Mouse (Mus musculus) CD4-positive, CD25-positive, alpha-beta regulatory T cell, adult 9 weeks (primary cell): ENCODE results near the gene Wnt9a. TPM values are rescaled to one million over a fixed set of nuclear protein-coding genes. Genes with fewer than 3 reads are reported as not detected.

ENCODE experiments used
- polyA plus RNA-seq: library from polyadenylated mRNA; unstranded; fragments of 100-300 nt; shearing (Covaris generic); gene quantifications from one replicate; pipeline ENCODE4 v1.2.1, GENCODE M21; 2017

Wnt9a gene
- not detected for polyA plus RNA-seq

DNA sequence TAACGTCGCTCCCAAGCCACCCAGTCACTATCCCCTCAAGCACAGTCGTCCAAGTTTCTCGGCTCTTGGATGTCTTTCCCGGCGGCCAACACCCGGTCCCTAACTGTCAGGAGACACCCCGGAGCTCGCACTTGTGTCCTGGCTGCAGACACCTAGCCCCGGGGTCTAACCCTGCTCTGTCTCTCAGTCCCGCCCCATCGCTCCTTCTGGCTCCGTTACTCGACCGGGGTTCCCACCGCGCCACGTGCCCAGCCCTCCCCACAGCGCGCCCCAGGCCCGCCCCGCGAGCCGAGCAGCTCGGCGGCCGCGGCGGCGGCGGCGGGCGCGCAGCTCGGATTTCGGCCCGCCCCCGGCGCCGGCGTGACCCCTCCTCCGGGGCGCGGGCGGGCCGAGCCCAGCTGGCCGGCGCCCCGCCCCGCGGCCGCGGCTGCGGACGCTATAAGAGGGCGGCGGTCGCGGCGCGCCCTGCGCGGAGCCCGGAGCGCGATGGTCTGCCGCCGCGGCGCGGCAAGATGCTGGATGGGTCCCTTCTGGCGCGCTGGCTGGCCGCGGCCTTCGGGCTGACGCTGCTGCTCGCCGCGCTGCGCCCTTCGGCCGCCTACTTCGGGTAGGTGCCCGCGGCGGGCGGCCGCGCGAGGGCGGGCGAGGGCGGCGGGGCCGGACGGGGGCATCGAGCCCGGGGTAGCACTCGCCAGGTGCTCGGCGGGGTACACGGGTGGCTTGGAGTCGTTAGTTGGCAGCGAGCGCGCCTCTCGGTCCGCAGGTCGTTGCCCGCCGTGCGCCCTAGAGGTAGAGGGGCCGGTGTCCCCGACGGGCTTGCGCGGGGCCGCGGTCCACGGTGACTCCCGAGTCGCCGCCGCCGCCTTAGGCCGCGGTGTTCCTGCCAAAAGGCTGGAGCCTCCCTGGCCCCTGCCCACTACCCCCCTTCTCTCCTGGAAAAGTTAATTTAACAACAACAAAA lies at the start of gene Wnt9a:
Wnt9a (plus strand) TSS at position 468 of the 961 bp plus-strand sequence.

DNA sequence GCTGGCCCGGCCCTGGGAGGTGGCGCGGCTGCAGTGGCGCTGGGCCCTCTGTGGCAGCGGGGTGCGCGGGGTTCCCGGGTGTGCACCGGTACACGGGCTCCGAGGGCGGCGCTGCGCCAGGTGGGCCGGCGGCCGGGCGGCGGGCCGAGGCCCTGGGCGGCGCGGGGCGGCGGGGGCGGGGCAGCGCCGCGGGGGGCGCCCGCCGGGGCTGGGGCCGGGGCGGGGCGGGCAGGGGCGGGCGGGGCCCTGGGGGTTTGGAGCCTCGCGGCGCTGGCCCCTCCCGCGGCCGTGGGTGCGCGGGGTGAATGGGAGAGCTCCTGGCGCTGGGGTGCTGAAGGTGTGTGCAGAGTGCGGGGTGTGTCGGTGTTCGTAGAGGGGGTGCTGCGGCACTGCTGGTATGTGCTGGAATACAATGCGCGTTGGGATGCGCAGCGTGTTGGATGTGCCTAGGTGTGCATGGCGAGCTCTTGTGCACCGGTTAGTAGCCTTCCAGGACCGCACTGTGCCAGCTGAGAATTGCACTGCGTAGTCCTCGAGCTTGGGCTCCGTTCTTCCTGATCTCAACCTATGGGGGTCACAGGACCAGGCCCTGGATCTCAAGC lies 15.9 kb upstream of the Wnt9a start, which contains the start of gene Wnt3a:
Wnt3a (minus strand) TSS at position 51 of the 602 bp plus-strand sequence.

DNA sequence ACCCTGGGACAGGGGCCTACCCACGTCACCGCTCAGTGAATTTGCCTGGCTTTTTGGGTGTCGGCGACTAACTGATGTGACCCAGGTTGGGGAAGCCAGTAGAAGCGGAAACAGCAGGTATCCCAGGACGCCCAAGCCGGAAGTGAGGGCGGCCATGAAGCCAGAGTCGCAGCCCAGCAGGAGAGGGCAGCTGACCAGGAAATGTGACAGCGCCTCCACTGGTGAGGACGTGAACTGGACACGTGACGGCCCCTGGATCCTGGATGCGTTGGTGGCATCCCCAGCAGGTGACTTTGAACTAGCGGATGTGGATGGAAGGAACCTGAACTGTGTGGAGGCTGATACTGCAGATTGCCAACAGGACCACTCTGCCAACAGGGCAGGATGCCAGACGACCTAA lies 68.7 kb downstream of the Wnt9a start, which contains the start of gene Prss38:
Prss38 (minus strand) TSS at position 183 of the 400 bp plus-strand sequence.

Other genes with a start within 250 kb of the Wnt9a start
- not detected for gene Obscn, start 170.5 kb upstream of the Wnt9a start, polyA plus RNA-seq
- 0.93 TPM for gene Iba57, start 143.2 kb upstream of the Wnt9a start, polyA plus RNA-seq
- gene Gjc2, start 123.7 kb upstream of the Wnt9a start, polyA plus RNA-seq, result not detected
- gene Guk1, start 114.7 kb upstream of the Wnt9a start, polyA plus RNA-seq, result 85.4 TPM
- 54.4 TPM for gene Mrpl55, start 104.4 kb upstream of the Wnt9a start, polyA plus RNA-seq
- 25.8 TPM for gene 2310033P09Rik, start 98.6 kb upstream of the Wnt9a start, polyA plus RNA-seq
- gene Arf1, start 78.7 kb upstream of the Wnt9a start, polyA plus RNA-seq, result 517 TPM
- not detected for gene Wnt3a, start 16.2 kb upstream of the Wnt9a start, polyA plus RNA-seq
- gene Prss38, start 68.7 kb downstream of the Wnt9a start, polyA plus RNA-seq, result not detected
- 15.0 TPM for gene Jmjd4, start 143.1 kb downstream of the Wnt9a start, polyA plus RNA-seq
- gene Snap47, start 144.3 kb downstream of the Wnt9a start, polyA plus RNA-seq, result 66.8 TPM
- gene Zfp867, start 165.5 kb downstream of the Wnt9a start, polyA plus RNA-seq, result 4.8 TPM
- 29.7 TPM for gene Zkscan17, start 219.8 kb downstream of the Wnt9a start, polyA plus RNA-seq
- gene Nlrp3, start 234.6 kb downstream of the Wnt9a start, polyA plus RNA-seq, result not detected